Mouse (Mus musculus): ENCODE measurements at regions not wholly inside any gene's neighbourhood (a gene's known extent, or its start where the extent isn't known, plus 50 kb on each side); places are given as distances from the start of the nearest gene placed in this dataset.

DNA sequence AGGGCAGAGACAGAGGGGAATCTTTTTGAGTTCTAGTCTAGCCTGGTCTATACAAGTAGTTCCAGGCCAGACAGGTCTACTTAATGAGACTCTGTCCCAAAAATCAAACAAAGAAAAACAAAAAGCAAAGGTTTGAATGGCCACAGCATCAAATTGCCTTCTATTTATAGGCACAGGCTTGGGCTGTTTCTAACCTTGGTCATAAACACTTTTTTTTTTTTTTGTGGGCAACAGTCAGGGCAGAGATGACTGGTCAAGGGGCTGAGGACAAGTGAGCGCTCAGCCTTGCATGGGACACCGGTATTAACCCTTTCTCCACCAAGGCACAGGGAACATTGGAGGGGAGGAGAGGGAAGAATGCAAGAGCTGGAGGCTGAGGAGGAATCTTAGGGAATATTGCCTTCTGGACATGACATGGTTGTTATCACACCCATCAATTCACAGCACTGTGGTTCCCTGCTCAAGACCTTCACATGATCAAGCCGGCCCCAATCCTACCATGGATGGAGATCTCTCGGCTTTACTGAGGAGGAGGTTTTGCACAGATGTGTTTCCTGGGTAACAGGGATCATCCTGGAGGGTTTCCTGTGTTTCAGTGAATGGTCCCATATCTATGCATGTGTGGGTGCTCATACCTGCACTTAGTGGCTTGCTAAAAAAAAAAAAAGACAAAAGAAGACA lies 59.8 kb upstream of the Ubash3b start:
- TF ChIP-seq POLR2A (IDR thresholded peaks at IDR 0.05; ENCODE audit: control insufficient read depth, low read depth, low read length) (no peak), CTCF (IDR thresholded peaks at IDR 0.05; ENCODE audit: control insufficient read depth, insufficient read depth, insufficient replicate concordance, low read depth, low read length) (no peak)
